Mouse (Mus musculus) activated CD4-positive, CD25-positive, alpha-beta regulatory T cell, adult 9 weeks (primary cell): ENCODE measurements around the gene Rrp1. TPM values are rescaled to one million over a fixed set of nuclear protein-coding genes. Genes with fewer than 3 reads are reported as not detected.

Experiments used
- polyA plus RNA-seq: library from polyadenylated mRNA; unstranded; fragments of 100-300 nt; shearing (Covaris generic); gene quantifications from one replicate; pipeline ENCODE4 v1.2.1, GENCODE M21; 2017

The Rrp1 gene
- 318 TPM for polyA plus RNA-seq

GRCm38 (mm10) chr10:78412319-78413151 lies at the start of gene Rrp1:
Gene Rrp1 (minus strand): TSS chr10:78413043.

GRCm38 (mm10) chr10:78425181-78426041 lies 12.6 kb upstream of the Rrp1 start, which contains the start of gene Cstb:
Gene Cstb (plus strand): TSS chr10:78425669.

GRCm38 (mm10) chr10:78351887-78352665 lies 60.8 kb downstream of the Rrp1 start, which contains the start of gene Agpat3:
Gene Agpat3 (minus strand): TSS chr10:78352489.

Other genes with a start within 250 kb of the Rrp1 start
- 72.6 TPM for gene D10Jhu81e, start 243.3 kb downstream of the Rrp1 start, polyA plus RNA-seq
- 30.7 TPM for gene Pwp2, start 227.9 kb downstream of the Rrp1 start, polyA plus RNA-seq
- gene Trappc10, start 168.4 kb downstream of the Rrp1 start, polyA plus RNA-seq = 4.5 TPM
- 156 TPM for gene Agpat3, start 60.6 kb downstream of the Rrp1 start, polyA plus RNA-seq
- 147 TPM for gene Cstb, start 12.6 kb upstream of the Rrp1 start, polyA plus RNA-seq
- gene Pdxk, start 51.9 kb upstream of the Rrp1 start, polyA plus RNA-seq = 15.3 TPM
- gene Olfr1358, start 104.4 kb upstream of the Rrp1 start, polyA plus RNA-seq = not detected
- gene Ilvbl, start 161.3 kb upstream of the Rrp1 start, polyA plus RNA-seq = 89.5 TPM
- 1.0 TPM for gene Syde1, start 178.9 kb upstream of the Rrp1 start, polyA plus RNA-seq
- not detected for gene Olfr1357, start 205.0 kb upstream of the Rrp1 start, polyA plus RNA-seq